Mouse (Mus musculus) hindbrain, embryonic 12.5 days (tissue): ENCODE data around the gene Manbal. TPM values are rescaled to one million over a fixed set of nuclear protein-coding genes. Genes with fewer than 3 reads are reported as not detected.
A peak's percentile ranks its signal among the peaks of the same experiment; 100 is the strongest.

Experiments used
- ATAC-seq: fragments of 200-750 bp; cut with Nextera tagmentation; 2 replicates; pipeline ENCODE4 v1.8.0; 2017; ENCODE audit warnings: moderate TSS enrichment; ENCODE audit not compliant: low FRiP score
- H3K27ac ChIP-seq: fragments of 300-500 bp; sonication (generic); 2 replicates; pipeline ENCODE4 v1.5.1; 2016; ENCODE audit warnings: mild to moderate bottlenecking
- H3K27me3 ChIP-seq: fragments of 300-500 bp; sonication (generic); 2 replicates; pipeline ENCODE4 v1.6.1; 2016; ENCODE audit warnings: mild to moderate bottlenecking
- H3K36me3 ChIP-seq: fragments of 300-500 bp; sonication (generic); 2 replicates; pipeline ENCODE4 v1.6.1; 2016; ENCODE audit warnings: mild to moderate bottlenecking
- H3K4me1 ChIP-seq: fragments of 300-500 bp; sonication (generic); 2 replicates; pipeline ENCODE4 v1.6.1; 2016
- H3K4me2 ChIP-seq: fragments of 300-500 bp; sonication (generic); replicated peaks from 2 replicates; pipeline ENCODE4 v1.6.1; 2016; ENCODE audit warnings: mild to moderate bottlenecking
- H3K4me3 ChIP-seq: fragments of 300-500 bp; sonication (generic); 2 replicates; pipeline ENCODE4 v1.5.1; 2016; ENCODE audit warnings: mild to moderate bottlenecking
- H3K9ac ChIP-seq: fragments of 300-500 bp; sonication (generic); 2 replicates; pipeline ENCODE4 v1.6.1; 2016; ENCODE audit warnings: mild to moderate bottlenecking, moderate library complexity
- H3K9me3 ChIP-seq: fragments of 300-500 bp; sonication (generic); replicated peaks from 2 replicates; pipeline ENCODE4 v1.6.1; 2016; ENCODE audit warnings: mild to moderate bottlenecking
- WGBS: fragments of 180-500 bp; shearing (Covaris S2); methylation state at CpG from one replicate; pipeline ENCODE4 v1.1.7; 2016; 5-methylcytosine and 5-hydroxymethylcytosine counted together
- polyA plus RNA-seq: library from polyadenylated mRNA; unstranded; fragments of >200 nt; fragmentation: Nextera tagmentation; extraction: Ambion mirVana; gene quantifications from 2 replicates; pipeline ENCODE4 v1.2.1, GENCODE M21; 2016

The Manbal gene
- polyA plus RNA-seq, 1 experiment from 2014 or later: 73.9 TPM

DNA sequence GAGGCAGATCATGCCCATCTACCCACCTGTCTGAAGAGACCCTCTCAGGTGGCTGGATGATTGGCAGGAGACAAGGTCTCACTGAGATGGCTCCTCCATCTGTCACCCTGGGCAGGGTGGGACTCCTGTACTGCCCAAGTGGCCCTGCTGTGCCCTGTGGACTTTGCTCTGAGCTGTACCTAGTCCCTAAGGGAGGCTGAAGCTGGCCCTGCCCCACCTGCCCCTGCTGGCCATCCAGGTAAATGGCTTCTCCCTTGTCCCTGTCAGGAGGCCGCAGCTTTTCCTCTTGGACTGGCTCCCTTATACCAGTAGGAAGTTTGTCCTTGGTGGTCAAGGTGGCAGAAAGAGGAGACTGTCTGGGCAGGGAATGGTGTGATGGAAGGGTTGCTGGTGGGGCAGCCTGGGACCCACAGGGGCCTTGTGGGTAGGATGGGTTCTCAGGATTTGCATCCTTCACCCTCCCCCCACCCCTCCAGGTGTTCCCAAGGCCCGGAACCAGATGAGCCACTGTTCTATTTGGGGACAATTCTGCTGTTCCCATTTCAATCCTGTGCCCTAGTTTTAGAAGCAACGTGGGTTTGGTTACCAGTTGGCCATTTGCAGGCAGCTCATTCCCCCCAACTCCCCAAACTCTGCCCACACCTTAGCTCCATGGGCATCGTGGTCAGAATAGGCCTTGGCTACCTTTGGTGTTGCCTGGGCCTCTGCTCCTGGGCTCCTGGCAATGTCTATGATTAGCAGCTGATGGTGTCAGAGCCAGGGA lies 63.5 kb downstream of the Manbal start:
- Histone ChIP-seq H3K27ac (0 out of 2 replicates have a peak overlapping the region, but pooled peaks have one; percentile 36), H3K4me3 (no peak overlapping the region), H3K4me1 (peaks cover 87% of the 10 kb centered on the region), H3K9me3 (no peaks in the 10 kb centered on the region), H3K27me3 (no peaks in the 10 kb centered on the region), H3K36me3 (peaks cover 20% of the 10 kb centered on the region; the same call in 1 of the 2 replicates), H3K4me2 (no peak overlapping the region), H3K9ac (no peak overlapping the region)
- 84% methylated on average over 4 of the region's 4 CpGs for WGBS
- no peak for ATAC-seq

DNA sequence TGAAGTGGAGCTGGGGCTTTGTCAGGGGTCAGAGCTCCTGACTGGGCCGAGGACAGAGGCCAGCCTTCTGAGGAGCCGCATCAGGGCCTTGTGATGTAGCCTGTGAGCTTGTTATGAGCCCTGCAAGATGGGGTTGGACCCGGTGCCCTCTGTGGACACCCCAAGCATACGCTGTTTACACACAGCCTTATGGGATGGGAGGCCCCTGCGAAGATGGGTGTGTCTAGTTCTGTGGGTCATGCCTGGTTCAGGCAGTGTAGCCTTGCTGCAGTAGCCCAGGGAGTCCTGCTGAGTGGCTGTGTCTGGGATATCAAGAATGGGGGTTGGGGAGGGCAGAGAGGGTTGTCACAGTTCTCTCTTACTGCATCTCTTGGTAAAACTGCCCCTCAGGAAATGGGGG lies 64.5 kb downstream of the Manbal start:
- Histone ChIP-seq H3K27ac (peak overlapping the region; percentile 36; the same call in 1 of the 2 replicates), H3K27me3 (no peaks in the 10 kb centered on the region), H3K36me3 (peaks cover 20% of the 10 kb centered on the region; the same call in 1 of the 2 replicates), H3K4me1 (peaks cover 81% of the 10 kb centered on the region), H3K9me3 (no peaks in the 10 kb centered on the region), H3K4me3 (no peak overlapping the region), H3K9ac (0 out of 2 replicates have a peak overlapping the region, but pooled peaks have one; percentile 2), H3K4me2 (no peak overlapping the region)
- no peak for ATAC-seq
- WGBS: 78% methylated on average over 5 of the region's 5 CpGs

GRCm38 (mm10) chr2:157432476-157432875 lies 65.1 kb downstream of the Manbal start:
- peak; percentile 47; the same call in 1 of the 2 replicates for ATAC-seq
- no peak overlapping the region for H3K4me3 ChIP-seq
- no peaks in the 10 kb centered on the region for H3K27me3 ChIP-seq
- H3K36me3 ChIP-seq: peaks cover 20% of the 10 kb centered on the region; the same call in 1 of the 2 replicates
- no peaks in the 10 kb centered on the region for H3K9me3 ChIP-seq
- whole genome bisulfite sequencing: 63% methylated on average over 9 of the region's 9 CpGs
- 0 out of 2 replicates have a peak overlapping the region, but pooled peaks have one; percentile 2 for H3K9ac ChIP-seq
- peak overlapping the region; percentile 36; the same call in 1 of the 2 replicates for H3K27ac ChIP-seq
- H3K4me1 ChIP-seq: peaks cover 75% of the 10 kb centered on the region
- H3K4me2 ChIP-seq: no peak overlapping the region

GRCm38 (mm10) chr2:157434041-157434440 lies 66.6 kb downstream of the Manbal start:
- Histone ChIP-seq H3K4me2 (no peak overlapping the region), H3K4me1 (peaks cover 62% of the 10 kb centered on the region), H3K9ac (no peak overlapping the region), H3K27ac (peak overlapping the region; percentile 70), H3K27me3 (no peaks in the 10 kb centered on the region), H3K9me3 (no peaks in the 10 kb centered on the region), H3K4me3 (no peak overlapping the region), H3K36me3 (peaks cover 14% of the 10 kb centered on the region)
- WGBS: 31% methylated on average over 9 of the region's 9 CpGs
- no peak for ATAC-seq

- Histone ChIP-seq H3K27me3 (no peaks in the 10 kb centered on the region), H3K4me3 (no peak overlapping the region), H3K9me3 (no peaks in the 10 kb centered on the region), H3K9ac (peak overlapping the region; percentile 42; the same call in 1 of the 2 replicates), H3K36me3 (peaks cover 18% of the 10 kb centered on the region), H3K27ac (peak overlapping the region; percentile 70), H3K4me1 (peaks cover 62% of the 10 kb centered on the region), H3K4me2 (no peak overlapping the region)
- ATAC-seq: no peak
- WGBS: 27% methylated on average over 6 of the region's 6 CpGs
Observed at GRCm38 (mm10) chr2:157434497-157434896, 67.1 kb downstream of the Manbal start.

GRCm38 (mm10) chr2:157436496-157436895 lies 69.1 kb downstream of the Manbal start:
- Histone ChIP-seq H3K4me2 (no peak overlapping the region), H3K9me3 (0 out of 2 replicates have a peak, but pooled peaks cover 2% of the 10 kb centered on the region), H3K27ac (no peak overlapping the region), H3K4me3 (no peak overlapping the region), H3K9ac (no peak overlapping the region), H3K4me1 (peaks cover 45% of the 10 kb centered on the region), H3K27me3 (no peaks in the 10 kb centered on the region), H3K36me3 (peaks cover 36% of the 10 kb centered on the region)
- no peak for ATAC-seq
- 86% methylated on average over 11 of the region's 11 CpGs for WGBS

GRCm38 (mm10) chr2:157437123-157437522 lies 69.7 kb downstream of the Manbal start:
- Histone ChIP-seq H3K27me3 (no peaks in the 10 kb centered on the region), H3K27ac (no peak overlapping the region), H3K36me3 (peaks cover 39% of the 10 kb centered on the region), H3K4me2 (no peak overlapping the region), H3K9me3 (0 out of 2 replicates have a peak, but pooled peaks cover 2% of the 10 kb centered on the region), H3K4me3 (no peak overlapping the region), H3K9ac (no peak overlapping the region), H3K4me1 (peaks cover 38% of the 10 kb centered on the region)
- 88% methylated on average over 3 of the region's 3 CpGs for WGBS
- no peak for ATAC-seq

DNA sequence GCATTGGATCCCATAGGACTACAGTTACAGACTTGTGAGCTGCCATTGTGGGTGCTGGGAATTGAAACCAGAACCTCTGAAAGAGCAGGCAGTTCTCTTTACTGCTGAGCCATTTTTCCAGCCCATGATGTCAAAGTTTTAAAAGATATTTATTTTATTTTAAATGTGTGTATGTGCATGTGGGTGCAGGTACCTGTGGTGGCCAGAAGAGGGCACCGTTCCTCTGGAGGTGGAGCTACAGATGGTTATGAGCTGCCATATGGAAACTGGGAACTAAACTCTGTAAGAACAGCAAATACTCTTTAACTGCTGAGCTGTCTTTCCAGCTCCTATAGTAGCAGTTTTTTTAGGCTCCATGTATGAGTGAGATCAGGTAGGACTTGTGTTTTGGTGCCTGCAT lies 74.0 kb downstream of the Manbal start:
- H3K27ac ChIP-seq: no peak overlapping the region
- no peak overlapping the region for H3K4me3 ChIP-seq
- H3K36me3 ChIP-seq: peaks cover 41% of the 10 kb centered on the region
- H3K9me3 ChIP-seq: 0 out of 2 replicates have a peak, but pooled peaks cover 2% of the 10 kb centered on the region
- H3K4me2 ChIP-seq: no peak overlapping the region
- WGBS: 97% methylated on average over 1 of the region's 1 CpGs
- peaks cover 4% of the 10 kb centered on the region; the same call in 1 of the 2 replicates for H3K4me1 ChIP-seq
- H3K27me3 ChIP-seq: no peaks in the 10 kb centered on the region
- no peak for ATAC-seq
- H3K9ac ChIP-seq: no peak overlapping the region

Other genes with a start within 250 kb of the Manbal start
- 17.2 and 20.2 TPM in 2 replicates for gene Samhd1, start 232.3 kb upstream of the Manbal start, polyA plus RNA-seq
- gene Rbl1, start 163.1 kb upstream of the Manbal start, polyA plus RNA-seq: 18.1 and 20.8 TPM in 2 replicates
- 224 and 239 TPM in 2 replicates for gene Rpn2, start 88.6 kb upstream of the Manbal start, polyA plus RNA-seq
- 0.62 and 0.68 TPM in 2 replicates for gene Mroh8, start 88.0 kb upstream of the Manbal start, polyA plus RNA-seq
- 0.46 and 2.8 TPM in 2 replicates for gene Ghrh, start 20.1 kb upstream of the Manbal start, polyA plus RNA-seq
- 33.6 and 35.1 TPM in 2 replicates for gene Src, start 50.9 kb downstream of the Manbal start, polyA plus RNA-seq
- gene Nnat, start 192.5 kb downstream of the Manbal start, polyA plus RNA-seq: 3,841 and 3,900 TPM in 2 replicates
- 139 and 140 TPM in 2 replicates for gene Blcap, start 203.7 kb downstream of the Manbal start, polyA plus RNA-seq